Mouse (Mus musculus): ENCODE data around the gene Npffr2. TPM values are rescaled to one million over a fixed set of nuclear protein-coding genes. Genes with fewer than 3 reads are reported as not detected.

Npffr2 gene
- total RNA-seq, 2 experiments from 2014 or later: not detected

Other genes with a start within 250 kb of the Npffr2 start
- gene Gc, start 69.5 kb upstream of the Npffr2 start, total RNA-seq (2021): not detected